Mouse (Mus musculus) neural tube, postnatal 0 days (tissue): ENCODE results near the gene Cyp21a1. TPM values are rescaled to one million over a fixed set of nuclear protein-coding genes. Genes with fewer than 3 reads are reported as not detected.

Experiments
- microRNA-seq: library from miRNA; unstranded; fragments of <30 nt; microRNA quantifications from one replicate; pipeline ENCODE4, GENCODE M21; 2016
- polyA plus RNA-seq: library from polyadenylated mRNA; unstranded; fragments of >200 nt; fragmentation: Nextera tagmentation; extraction: Ambion mirVana; gene quantifications from 2 replicates; pipeline ENCODE4 v1.2.1, GENCODE M21; 2015

Cyp21a1 gene
- not detected in 2 replicates for polyA plus RNA-seq

DNA sequence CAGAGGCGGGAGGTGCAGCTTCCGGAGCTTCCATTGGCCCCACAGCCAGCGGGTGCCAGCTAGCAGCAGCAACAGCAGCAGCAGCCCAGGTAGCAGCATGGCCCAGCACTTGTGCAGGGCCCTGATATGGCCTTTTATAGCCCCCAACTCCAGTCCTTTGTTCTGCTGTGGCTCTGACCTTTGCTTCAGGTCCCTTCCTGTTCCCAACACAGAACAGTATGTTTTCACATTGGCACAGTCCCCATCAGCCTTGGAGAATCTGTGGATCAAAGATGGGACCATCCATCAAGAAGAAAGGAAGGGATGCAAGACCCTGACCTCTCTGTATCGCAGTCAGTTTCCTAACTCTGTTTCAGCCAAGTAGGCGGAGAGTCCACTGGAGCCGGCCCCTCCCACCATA is at the start of gene Cyp21a1:
Gene Cyp21a1, minus strand, starts transcription at position 261 of the 400 bp plus-strand sequence.

DNA sequence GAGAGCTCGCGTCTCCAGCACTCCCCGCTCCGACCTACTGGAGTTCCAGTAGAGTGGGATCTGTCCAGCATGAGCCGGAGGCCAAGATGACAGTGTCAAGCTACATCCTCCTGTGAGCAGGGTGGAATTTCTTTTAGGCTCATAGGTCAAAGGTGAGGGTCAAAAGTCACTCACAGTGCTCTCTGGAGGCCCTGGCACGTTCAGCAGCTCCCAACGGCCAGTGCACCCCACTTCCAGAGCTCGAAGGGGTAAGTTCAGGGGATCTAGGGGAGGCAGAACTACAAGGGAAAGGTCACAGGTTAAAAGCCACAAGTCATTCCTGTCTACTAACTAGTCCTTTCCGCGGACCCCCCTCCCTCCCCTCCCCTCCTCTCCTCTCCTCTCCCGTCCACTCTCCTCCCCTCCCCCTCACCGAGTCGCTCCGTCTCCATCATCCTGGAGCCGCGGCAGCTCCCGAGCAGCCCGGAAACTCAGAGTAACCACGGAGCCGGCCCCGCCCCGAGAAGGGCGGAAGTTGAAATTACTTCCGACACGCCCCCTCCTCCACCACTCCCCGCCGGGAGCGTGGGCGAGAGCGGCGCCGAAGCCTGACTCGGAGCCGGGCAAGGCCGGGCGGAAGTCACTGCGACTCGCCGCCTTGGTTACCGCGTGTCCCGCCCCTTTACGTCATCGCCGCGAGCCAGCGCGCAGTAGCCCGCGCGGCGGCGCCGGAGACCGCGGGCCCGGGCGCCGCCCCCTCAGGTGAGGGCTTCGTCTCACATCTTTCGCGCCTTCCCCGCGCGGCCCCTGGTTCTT is 45.6 kb upstream of the Cyp21a1 start, which contains the start of the genes Skiv2l and Nelfe:
Gene Skiv2l, minus strand, starts transcription at position 489 of the 795 bp plus-strand sequence.
Gene Nelfe, plus strand, starts transcription at position 670 of the 795 bp plus-strand sequence.

DNA sequence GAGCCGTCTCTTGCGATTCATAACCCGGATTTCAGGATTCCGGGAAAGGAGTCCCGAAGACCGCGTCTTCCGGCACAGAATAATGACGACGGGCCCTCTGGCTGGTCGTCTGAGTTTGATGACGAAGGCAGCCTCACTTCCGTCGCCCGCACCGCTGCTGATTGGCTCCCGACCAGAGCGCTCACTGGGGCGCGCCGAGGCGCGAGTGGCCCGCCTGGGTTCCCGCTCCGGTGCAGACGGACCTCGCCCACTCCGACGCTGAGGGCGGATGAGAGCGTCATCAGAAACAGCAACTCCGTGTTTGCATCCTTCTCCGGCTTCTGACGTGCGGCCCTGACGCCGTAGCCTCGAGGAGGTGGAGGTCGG is 32.5 kb upstream of the Cyp21a1 start, which contains the start of the genes Stk19 and Dxo:
Gene Stk19, minus strand, starts transcription at position 90 of the 366 bp plus-strand sequence.
Gene Dxo, plus strand, starts transcription at position 164 of the 366 bp plus-strand sequence.

Small RNA genes within 50 kb of the gene (microRNA-seq; reads per million reads assigned to microRNA genes)
- gene Gm27471 (not detected), gene Mir6970 (not detected), gene Mir6971 (3.5 reads per million, percentile 3 among the genes with 10 or more reads in this experiment)

Other genes starting within 250 kb of the Cyp21a1 start
- gene Notch4, start 240.3 kb downstream of the Cyp21a1 start, polyA plus RNA-seq: 4.4 and 6.3 TPM in 2 replicates
- gene Gpsm3, start 214.8 kb downstream of the Cyp21a1 start, polyA plus RNA-seq: 5.5 and 6.8 TPM in 2 replicates
- gene Pbx2, start 213.3 kb downstream of the Cyp21a1 start, polyA plus RNA-seq: 8.9 and 10.0 TPM in 2 replicates
- gene Ager, start 206.7 kb downstream of the Cyp21a1 start, polyA plus RNA-seq: 1.5 and 2.5 TPM in 2 replicates
- 231 and 242 TPM in 2 replicates for gene Rnf5, start 200.9 kb downstream of the Cyp21a1 start, polyA plus RNA-seq
- gene Agpat1, start 200.3 kb downstream of the Cyp21a1 start, polyA plus RNA-seq: 109 and 123 TPM in 2 replicates
- gene Egfl8, start 188.6 kb downstream of the Cyp21a1 start, polyA plus RNA-seq: 23.9 and 34.3 TPM in 2 replicates
- 20.3 and 21.8 TPM in 2 replicates for gene Ppt2, start 176.1 kb downstream of the Cyp21a1 start, polyA plus RNA-seq
- 7.6 and 8.8 TPM in 2 replicates for gene Prrt1, start 175.0 kb downstream of the Cyp21a1 start, polyA plus RNA-seq
- 14.2 and 16.1 TPM in 2 replicates for gene Fkbpl, start 159.8 kb downstream of the Cyp21a1 start, polyA plus RNA-seq
- gene Atf6b, start 157.4 kb downstream of the Cyp21a1 start, polyA plus RNA-seq: 73.3 and 80.3 TPM in 2 replicates
- gene Tnxb, start 134.0 kb downstream of the Cyp21a1 start, polyA plus RNA-seq: 0.84 and 1.1 TPM in 2 replicates
- 2.0 and 2.5 TPM in 2 replicates for gene C4b, start 60.7 kb downstream of the Cyp21a1 start, polyA plus RNA-seq
- 39.4 and 46.3 TPM in 2 replicates for gene Stk19, start 32.4 kb upstream of the Cyp21a1 start, polyA plus RNA-seq
- gene Dxo, start 32.5 kb upstream of the Cyp21a1 start, polyA plus RNA-seq: 40.6 and 50.7 TPM in 2 replicates
- 39.3 and 47.4 TPM in 2 replicates for gene Skiv2l, start 45.6 kb upstream of the Cyp21a1 start, polyA plus RNA-seq
- 57.6 and 63.6 TPM in 2 replicates for gene Nelfe, start 45.8 kb upstream of the Cyp21a1 start, polyA plus RNA-seq
- 1.4 and 1.6 TPM in 2 replicates for gene Cfb, start 58.0 kb upstream of the Cyp21a1 start, polyA plus RNA-seq
- 6.0 and 6.9 TPM in 2 replicates for gene Zbtb12, start 74.9 kb upstream of the Cyp21a1 start, polyA plus RNA-seq
- gene Gm20547, start 77.5 kb upstream of the Cyp21a1 start, polyA plus RNA-seq: not detected in 2 replicates
- 4.2 and 4.8 TPM in 2 replicates for gene C2, start 93.7 kb upstream of the Cyp21a1 start, polyA plus RNA-seq
- gene Ehmt2, start 93.9 kb upstream of the Cyp21a1 start, polyA plus RNA-seq: 59.7 and 73.8 TPM in 2 replicates
- gene Slc44a4, start 109.9 kb upstream of the Cyp21a1 start, polyA plus RNA-seq: 0.10 TPM in 1 of 2 replicates, not detected in the other
- 40.7 and 44.0 TPM in 2 replicates for gene Neu1, start 126.7 kb upstream of the Cyp21a1 start, polyA plus RNA-seq
- gene Hspa1b, start 154.7 kb upstream of the Cyp21a1 start, polyA plus RNA-seq: 0.79 and 1.4 TPM in 2 replicates
- gene Gm20481, start 165.4 kb upstream of the Cyp21a1 start, polyA plus RNA-seq: not detected in 2 replicates
- gene Hspa1a, start 167.6 kb upstream of the Cyp21a1 start, polyA plus RNA-seq: 13.8 and 15.5 TPM in 2 replicates
- gene Hspa1l, start 168.1 kb upstream of the Cyp21a1 start, polyA plus RNA-seq: 0.58 and 0.76 TPM in 2 replicates
- gene Lsm2, start 177.3 kb upstream of the Cyp21a1 start, polyA plus RNA-seq: 88.6 and 94.3 TPM in 2 replicates
- 38.5 and 45.0 TPM in 2 replicates for gene Vars, start 196.4 kb upstream of the Cyp21a1 start, polyA plus RNA-seq
- gene Vwa7, start 212.0 kb upstream of the Cyp21a1 start, polyA plus RNA-seq: 0.25 and 0.59 TPM in 2 replicates
- 3.2 and 4.4 TPM in 2 replicates for gene Sapcd1, start 223.5 kb upstream of the Cyp21a1 start, polyA plus RNA-seq
- 1.6 and 2.0 TPM in 2 replicates for gene Msh5, start 242.2 kb upstream of the Cyp21a1 start, polyA plus RNA-seq
- gene Clic1, start 245.4 kb upstream of the Cyp21a1 start, polyA plus RNA-seq: 72.4 and 75.0 TPM in 2 replicates